Mouse (Mus musculus): Measurements from ENCODE around the gene Usp33.

GRCm38 (mm10) chr3:152332545-152333300, 13.6 kb upstream of the Usp33 start:
- TF ChIP-seq POU5F1 (IDR thresholded peaks at IDR 0.05; ENCODE audit: borderline replicate concordance, low read length) (no peak), CTCF (conservative IDR thresholded peaks at IDR 0.05; ENCODE audit: low read length) (no peak), NANOG (IDR thresholded peaks at IDR 0.05; ENCODE audit: borderline replicate concordance, low read length) (no peak)
